Mouse (Mus musculus): Measurements from ENCODE around the gene Pik3ap1. TPM values are rescaled to one million over a fixed set of nuclear protein-coding genes. Genes with fewer than 3 reads are reported as not detected.

Pik3ap1 gene
- total and polyA plus RNA-seq, 3 experiments: 0.12 to 0.40 TPM; not detected in 1

DNA sequence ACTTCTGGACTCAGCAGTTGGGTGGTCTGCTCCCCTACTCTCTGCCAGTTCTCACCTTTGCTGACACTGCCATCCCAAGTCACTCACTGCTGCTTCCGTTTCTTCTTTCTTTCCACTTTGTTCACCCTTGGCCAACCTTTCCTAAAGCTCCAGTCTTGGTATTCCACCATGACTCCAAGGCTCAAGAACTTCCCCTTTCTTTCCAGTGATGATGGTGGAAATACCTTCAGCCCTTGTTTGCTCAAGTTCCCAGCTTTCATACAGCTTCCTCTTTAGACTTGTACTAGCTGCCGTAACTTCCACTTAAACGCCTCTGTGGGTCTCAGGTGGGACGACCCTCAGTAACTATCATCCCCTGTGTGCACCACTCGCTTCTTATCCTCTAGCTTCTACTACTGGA lies 142.9 kb downstream of the Pik3ap1 start:
- Histone ChIP-seq H3K9ac (ENCODE audit: control insufficient read depth, low read depth, low read length, poor library complexity, severe bottlenecking) (no peak overlapping the region), H3K36me3 (ENCODE audit: control insufficient read depth in 1 of 2, insufficient read depth in 2 of 2, low read length in 2 of 2) (peaks cover 0 to 53% of the 10 kb centered on the region in 2 experiments; a peak in 2 of 4 replicates), H3K4me3 (ENCODE audit: control insufficient read depth in 1 of 2, insufficient read depth in 1 of 2, low read depth in 2 of 2, low read length in 2 of 2) (no peak overlapping the region), H3K27me3 (ENCODE audit: control insufficient read depth in 1 of 2, insufficient read depth in 2 of 2, low read length in 2 of 2) (no peaks in the 10 kb centered on the region), H3K4me1 (ENCODE audit: control insufficient read depth in 1 of 2, insufficient read depth in 2 of 2, low read length in 2 of 2) (no peaks in the 10 kb centered on the region; a peak in 1 of 4 replicates), H3K27ac (ENCODE audit: control insufficient read depth, low read depth, low read length) (no peak overlapping the region), H3K79me2 (ENCODE audit: control insufficient read depth, insufficient read depth, low read length, poor library complexity) (no peaks in the 10 kb centered on the region; the same call in 1 of the 2 replicates), H3K9me3 (replicated peaks; ENCODE audit: insufficient read depth, low read length) (no peaks in the 10 kb centered on the region)
- no peak for TF ChIP-seq MXI1 (IDR thresholded peaks at IDR 0.05; ENCODE audit: low read depth, low read length)
- no peak for TF ChIP-seq TBP (IDR thresholded peaks at IDR 0.05; ENCODE audit: low read depth, low read length)
- no peak for TF ChIP-seq SMC3 (IDR thresholded peaks at IDR 0.05; ENCODE audit: low read depth, low read length)
- no peak for DNase-seq (ENCODE audit: low read depth, low spot score)

DNA sequence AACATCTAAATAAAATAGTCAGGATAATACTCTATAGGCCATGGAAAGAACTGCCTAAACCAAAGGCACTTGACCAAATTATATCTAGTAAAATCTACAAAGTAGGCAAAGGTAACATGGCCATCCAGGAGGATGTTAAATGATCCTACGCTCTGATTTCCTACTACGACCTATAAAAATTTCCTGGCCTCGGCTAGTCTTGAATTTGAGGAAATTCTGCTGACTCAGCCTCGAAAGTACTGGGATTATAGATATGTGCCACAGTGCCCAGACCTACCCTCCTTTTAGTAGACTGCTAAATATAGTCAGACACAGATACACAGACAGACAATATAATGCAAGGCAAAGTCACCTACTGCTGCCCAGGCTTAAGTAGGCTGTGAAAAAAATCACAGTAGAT lies 151.2 kb downstream of the Pik3ap1 start:
- no peak overlapping the region for H3K4me3 ChIP-seq (ENCODE audit: control insufficient read depth in 1 of 2, insufficient read depth in 1 of 2, low read depth in 2 of 2, low read length in 2 of 2)
- H3K79me2 ChIP-seq (ENCODE audit: control insufficient read depth, insufficient read depth, low read length, poor library complexity): peaks cover 3% of the 10 kb centered on the region; the same call in 1 of the 2 replicates
- H3K36me3 ChIP-seq (ENCODE audit: control insufficient read depth in 1 of 2, insufficient read depth in 2 of 2, low read length in 2 of 2): peaks cover 0 to 59% of the 10 kb centered on the region in 2 experiments; a peak in 2 of 4 replicates
- H3K4me1 ChIP-seq (ENCODE audit: control insufficient read depth in 1 of 2, insufficient read depth in 2 of 2, low read length in 2 of 2): no peaks in the 10 kb centered on the region
- H3K27me3 ChIP-seq (ENCODE audit: control insufficient read depth in 1 of 2, insufficient read depth in 2 of 2, low read length in 2 of 2): no peaks in the 10 kb centered on the region
- no peak for DNase-seq (ENCODE audit: low read depth, low spot score)
- no peak overlapping the region for H3K9ac ChIP-seq (ENCODE audit: control insufficient read depth, low read depth, low read length, poor library complexity, severe bottlenecking)
- H3K9me3 ChIP-seq (replicated peaks; ENCODE audit: insufficient read depth, low read length): no peaks in the 10 kb centered on the region
- no peak for TF ChIP-seq ELF1 (IDR thresholded peaks at IDR 0.05; ENCODE audit: low read depth, low read length)
- TF ChIP-seq NELFE (IDR thresholded peaks at IDR 0.05; ENCODE audit: low read depth, low read length): no peak
- TF ChIP-seq RCOR1 (IDR thresholded peaks at IDR 0.05; ENCODE audit: low read depth, low read length): no peak
- TF ChIP-seq USF1 (IDR thresholded peaks at IDR 0.05; ENCODE audit: low read depth, low read length): no peak
- no peak for TF ChIP-seq POLR2AphosphoS2 (IDR thresholded peaks at IDR 0.05; ENCODE audit: low read length)
- H3K27ac ChIP-seq (ENCODE audit: control insufficient read depth, low read depth, low read length): no peak overlapping the region

Other genes starting within 250 kb of the Pik3ap1 start
- not detected in 2 replicates for gene Tll2, start 178.3 kb downstream of the Pik3ap1 start, total RNA-seq (2012; rRNA removed)
- gene Tll2, start 178.3 kb downstream of the Pik3ap1 start, polyA plus RNA-seq (2012; ENCODE audit: insufficient read depth in 1 of 2, insufficient read length in 2 of 2, low read depth in 1 of 2, low replicate concordance in 2 of 2, missing spikeins in 1 of 2): not detected
- gene Tm9sf3, start 121.1 kb downstream of the Pik3ap1 start, total RNA-seq (2012; rRNA removed): 114 and 118 TPM in 2 replicates
- gene Tm9sf3, start 121.1 kb downstream of the Pik3ap1 start, polyA plus RNA-seq (2012; ENCODE audit: insufficient read depth in 1 of 2, insufficient read length in 2 of 2, low read depth in 1 of 2, low replicate concordance in 2 of 2, missing spikeins in 1 of 2): 100 to 1,000 TPM in 1 of 2 experiments, 10 to 100 TPM in 1; 34.3 to 103 TPM
- 8.7 and 9.1 TPM in 2 replicates for gene Lcor, start 97.5 kb upstream of the Pik3ap1 start, total RNA-seq (2012; rRNA removed)
- 1 to 10 TPM in 1 of 2 experiments, not detected in 1; 8.1 TPM for gene Lcor, start 97.5 kb upstream of the Pik3ap1 start, polyA plus RNA-seq (2012; ENCODE audit: insufficient read depth in 1 of 2, insufficient read length in 2 of 2, low read depth in 1 of 2, low replicate concordance in 2 of 2, missing spikeins in 1 of 2)
- gene Gm340, start 197.3 kb upstream of the Pik3ap1 start, total RNA-seq (2012; rRNA removed): 17.4 and 19.3 TPM in 2 replicates
- 10 to 100 TPM; 11.0 to 38.9 TPM for gene Gm340, start 197.3 kb upstream of the Pik3ap1 start, polyA plus RNA-seq (2012; ENCODE audit: insufficient read depth in 1 of 2, insufficient read length in 2 of 2, low read depth in 1 of 2, low replicate concordance in 2 of 2, missing spikeins in 1 of 2)